Mouse (Mus musculus): ENCODE results near the gene Arvcf.

- TF ChIP-seq CTCF (IDR thresholded peaks at IDR 0.05; ENCODE audit: borderline replicate concordance, control insufficient read depth, extremely low read depth, insufficient read depth, low read length, poor library complexity) (no peak), POLR2A (IDR thresholded peaks at IDR 0.05; ENCODE audit: control insufficient read depth, extremely low read depth, insufficient read depth, low read length, poor library complexity) (no peak)
These were observed 101.0 kb downstream of the Arvcf start for GRCm38 (mm10) chr16:18449005-18449404.
